Mouse (Mus musculus) heart, embryonic 16.5 days (tissue): ENCODE results near the gene Dock8. TPM values are rescaled to one million over a fixed set of nuclear protein-coding genes. Genes with fewer than 3 reads are reported as not detected.

Experiments used
- ATAC-seq: fragments of 200-750 bp; cut with Nextera tagmentation; replicated peaks from 2 replicates; pipeline ENCODE4 v1.8.0; 2017; ENCODE audit warnings: moderate number of reproducible peaks; ENCODE audit not compliant: insufficient read depth, low FRiP score; ENCODE audit errors: extremely low read depth
- H3K27ac ChIP-seq: fragments of 300-500 bp; sonication (generic); 2 replicates; pipeline ENCODE4 v1.5.1; 2014; ENCODE audit warnings: mild to moderate bottlenecking, low read length, control low read depth, moderate library complexity
- H3K27me3 ChIP-seq: fragments of 300-500 bp; sonication (generic); 2 replicates; pipeline ENCODE4 v1.6.1; 2014; ENCODE audit warnings: low read length, mixed read lengths; ENCODE audit not compliant: control insufficient read depth, insufficient read depth
- H3K36me3 ChIP-seq: fragments of 300-500 bp; sonication (generic); 2 replicates; pipeline ENCODE4 v1.6.1; 2014; ENCODE audit not compliant: control insufficient read depth, insufficient read depth
- H3K4me1 ChIP-seq: fragments of 300-500 bp; sonication (generic); 2 replicates; pipeline ENCODE4 v1.6.1; 2014; ENCODE audit warnings: low read length, mixed read lengths; ENCODE audit not compliant: control insufficient read depth, insufficient read depth
- H3K4me2 ChIP-seq: fragments of 300-500 bp; sonication (generic); 2 replicates; pipeline ENCODE4 v1.6.1; 2014; ENCODE audit warnings: low read depth, mild to moderate bottlenecking, control low read depth, low read length
- H3K4me3 ChIP-seq: fragments of 300-500 bp; sonication (generic); 2 replicates; pipeline ENCODE4 v1.5.1; 2014; ENCODE audit warnings: mild to moderate bottlenecking, control low read depth, low read length
- H3K9ac ChIP-seq: fragments of 300-500 bp; sonication (generic); 2 replicates; pipeline ENCODE4 v1.6.1; 2014; ENCODE audit warnings: low read length, control low read depth
- H3K9me3 ChIP-seq: fragments of 300-500 bp; sonication (generic); replicated peaks from 2 replicates; pipeline ENCODE4 v1.6.1; 2016; ENCODE audit warnings: low read length; ENCODE audit not compliant: control insufficient read depth
- WGBS: fragments of 180-500 bp; shearing (Covaris S2); extraction: QIAGEN DNeasy Blood & Tissue Kit; methylation state at CpG from one replicate; pipeline ENCODE4 v1.1.7; 2014; 5-methylcytosine and 5-hydroxymethylcytosine counted together
- polyA plus RNA-seq: library from polyadenylated mRNA; unstranded; fragments of >200 nt; fragmentation: Nextera tagmentation; extraction: Ambion mirVana; gene quantifications from 2 replicates; pipeline ENCODE4 v1.2.1, GENCODE M21; 2015

Gene Dock8
- polyA plus RNA-seq, 1 experiment from 2014 or later, result 8.3 TPM

GRCm38 (mm10) chr19:25220611-25221010 is 221.3 kb downstream of the Dock8 start:
- 46% methylated on average over 2 of the region's 2 CpGs for WGBS
- no peak for ATAC-seq
- peaks cover 5% of the 10 kb centered on the region; the same call in 1 of the 2 replicates for H3K4me1 ChIP-seq
- no peaks in the 10 kb centered on the region for H3K27me3 ChIP-seq
- H3K36me3 ChIP-seq, result no peaks in the 10 kb centered on the region
- no peak overlapping the region for H3K4me2 ChIP-seq
- peaks cover 2% of the 10 kb centered on the region; the same call in 1 of the 2 replicates for H3K9me3 ChIP-seq
- H3K4me3 ChIP-seq, result no peak overlapping the region
- no peak overlapping the region for H3K9ac ChIP-seq
- H3K27ac ChIP-seq, result no peak overlapping the region

GRCm38 (mm10) chr19:25221964-25222640 is 222.8 kb downstream of the Dock8 start:
- no peak overlapping the region for H3K27ac ChIP-seq
- H3K4me3 ChIP-seq, result no peak overlapping the region
- no peak overlapping the region for H3K4me2 ChIP-seq
- peaks cover 5% of the 10 kb centered on the region; the same call in 1 of the 2 replicates for H3K4me1 ChIP-seq
- H3K36me3 ChIP-seq, result no peaks in the 10 kb centered on the region
- ATAC-seq, result no peak
- no peaks in the 10 kb centered on the region for H3K27me3 ChIP-seq
- H3K9ac ChIP-seq, result no peak overlapping the region
- 55% methylated on average over 9 of the region's 9 CpGs for WGBS
- peaks cover 2% of the 10 kb centered on the region; the same call in 1 of the 2 replicates for H3K9me3 ChIP-seq

GRCm38 (mm10) chr19:25230058-25230974 is 231.0 kb downstream of the Dock8 start:
- H3K9ac ChIP-seq, result no peak overlapping the region
- no peak overlapping the region for H3K4me2 ChIP-seq
- H3K9me3 ChIP-seq, result no peaks in the 10 kb centered on the region
- WGBS, result 78% methylated on average over 4 of the region's 4 CpGs
- ATAC-seq, result no peak
- peaks cover 4% of the 10 kb centered on the region for H3K4me1 ChIP-seq
- no peaks in the 10 kb centered on the region for H3K36me3 ChIP-seq
- no peak overlapping the region for H3K4me3 ChIP-seq
- no peak overlapping the region for H3K27ac ChIP-seq
- H3K27me3 ChIP-seq, result peaks cover 4% of the 10 kb centered on the region; the same call in 1 of the 2 replicates

GRCm38 (mm10) chr19:25230975-25231334 is 231.6 kb downstream of the Dock8 start:
- no peaks in the 10 kb centered on the region for H3K9me3 ChIP-seq
- H3K27me3 ChIP-seq, result peaks cover 4% of the 10 kb centered on the region; the same call in 1 of the 2 replicates
- no peak overlapping the region for H3K4me3 ChIP-seq
- peaks cover 4% of the 10 kb centered on the region for H3K4me1 ChIP-seq
- WGBS, result 76% methylated on average over 4 of the region's 4 CpGs
- H3K4me2 ChIP-seq, result no peak overlapping the region
- H3K36me3 ChIP-seq, result no peaks in the 10 kb centered on the region
- H3K9ac ChIP-seq, result no peak overlapping the region
- no peak overlapping the region for H3K27ac ChIP-seq
- ATAC-seq, result no peak

- no peak for ATAC-seq
- H3K4me3 ChIP-seq, result no peak overlapping the region
- no peaks in the 10 kb centered on the region for H3K36me3 ChIP-seq
- H3K27ac ChIP-seq, result no peak overlapping the region
- peaks cover 4% of the 10 kb centered on the region; the same call in 1 of the 2 replicates for H3K27me3 ChIP-seq
- H3K4me1 ChIP-seq, result peaks cover 7% of the 10 kb centered on the region
- 62% methylated on average over 10 of the region's 10 CpGs for WGBS
- H3K9ac ChIP-seq, result no peak overlapping the region
- no peak overlapping the region for H3K4me2 ChIP-seq
- H3K9me3 ChIP-seq, result no peaks in the 10 kb centered on the region
Observed at GRCm38 (mm10) chr19:25232032-25232431, 232.7 kb downstream of the Dock8 start.

GRCm38 (mm10) chr19:25236596-25237491 is 237.5 kb downstream of the Dock8 start, which contains the start of gene Kank1:
Kank1 (plus strand) TSS chr19:25236975.
- peak within 1 kb of the TSS; percentile 93 for H3K4me2 ChIP-seq
- H3K9ac ChIP-seq, result peak within 1 kb of the TSS; percentile 64
- no peaks in the 10 kb centered on the region for H3K9me3 ChIP-seq
- peaks cover 13% of the 10 kb centered on the region for H3K4me1 ChIP-seq
- no peaks in the 10 kb centered on the region for H3K36me3 ChIP-seq
- peaks cover 4% of the 10 kb centered on the region; the same call in 1 of the 2 replicates for H3K27me3 ChIP-seq
- ATAC-seq, result peak; percentile 86
- H3K4me3 ChIP-seq, result peak within 1 kb of the TSS; percentile 71
- peak within 1 kb of the TSS; percentile 82 for H3K27ac ChIP-seq
- under 1% methylated on average over 76 of the region's 76 CpGs for WGBS

- Histone ChIP-seq H3K4me2 (peak overlapping the region; percentile 93), H3K27ac (peak overlapping the region; percentile 82), H3K9ac (peak overlapping the region; percentile 64), H3K36me3 (no peaks in the 10 kb centered on the region), H3K4me1 (peaks cover 17% of the 10 kb centered on the region), H3K27me3 (peaks cover 4% of the 10 kb centered on the region; the same call in 1 of the 2 replicates), H3K9me3 (no peaks in the 10 kb centered on the region), H3K4me3 (peak overlapping the region; percentile 71)
- ATAC-seq, result peak; percentile 59
- WGBS, result under 1% methylated on average over 35 of the region's 35 CpGs
Observed at GRCm38 (mm10) chr19:25237492-25238040, 238.2 kb downstream of the Dock8 start.

GRCm38 (mm10) chr19:25238121-25238520 is 238.8 kb downstream of the Dock8 start:
- no peaks in the 10 kb centered on the region for H3K9me3 ChIP-seq
- H3K4me2 ChIP-seq, result peak overlapping the region; percentile 93
- peaks cover 17% of the 10 kb centered on the region for H3K4me1 ChIP-seq
- H3K27me3 ChIP-seq, result peaks cover 4% of the 10 kb centered on the region; the same call in 1 of the 2 replicates
- 7% methylated on average over 13 of the region's 13 CpGs for WGBS
- ATAC-seq, result no peak
- peak overlapping the region; percentile 64 for H3K9ac ChIP-seq
- H3K36me3 ChIP-seq, result no peaks in the 10 kb centered on the region
- peak overlapping the region; percentile 71 for H3K4me3 ChIP-seq
- peak overlapping the region; percentile 37; the same call in 1 of the 2 replicates for H3K27ac ChIP-seq
